Mouse (Mus musculus) bone marrow macrophage, adult 2 months (primary cell): ENCODE data around the gene Bche.

Source experiments
- CTCF ChIP-seq: IDR thresholded peaks from 2 replicates; pipeline ENCODE4 v1.5.1; 2012; ENCODE audit warnings: low read depth, mild to moderate bottlenecking, low read length, moderate library complexity
- POLR2A ChIP-seq: IDR thresholded peaks from 2 replicates; pipeline ENCODE4 v1.6.1; 2012; ENCODE audit warnings: mild to moderate bottlenecking, low read depth, low read length, borderline replicate concordance

- TF ChIP-seq POLR2A: no peak
- TF ChIP-seq CTCF: no peak
Observed at GRCm38 (mm10) chr3:73650281-73650680, 57.9 kb downstream of the Bche start.
